Mouse (Mus musculus) heart, adult 2 months (tissue): ENCODE measurements around the gene Ccr4.

Experiments
- CTCF ChIP-seq: fragments of 200-600 bp; IDR thresholded peaks from 2 replicates; pipeline ENCODE4 v1.8.1; 2022; ENCODE audit warnings: antibody characterized with exemption, mild to moderate bottlenecking, moderate library complexity
- POLR2A ChIP-seq: fragments of 200-500 bp; IDR thresholded peaks from 2 replicates; pipeline ENCODE4 v1.6.1; 2011; ENCODE audit warnings: mild to moderate bottlenecking, low read depth, low read length, control low read depth; ENCODE audit not compliant: insufficient read depth

- TF ChIP-seq CTCF (no peak), POLR2A (no peak)
Measured at GRCm38 (mm10) chr9:114533848-114534247, 29.1 kb upstream of the Ccr4 start.
